Mouse (Mus musculus) spleen, adult 2 months (tissue): Measurements from ENCODE around the gene Pbx1.

ENCODE experiments used
- CTCF ChIP-seq: fragments of 200-500 bp; IDR thresholded peaks from 2 replicates; pipeline ENCODE4 v1.5.1; 2011; ENCODE audit warnings: mild to moderate bottlenecking, inconsistent platforms; ENCODE audit not compliant: insufficient read depth, insufficient read length, insufficient replicate concordance; ENCODE audit errors: extremely low read depth
- POLR2A ChIP-seq: fragments of 200-500 bp; IDR thresholded peaks from 2 replicates; pipeline ENCODE4 v1.6.1; 2011; ENCODE audit warnings: low read depth, low read length, inconsistent platforms

GRCm38 (mm10) chr1:168221071-168221521 is 211.0 kb downstream of the Pbx1 start:
- TF ChIP-seq CTCF (no peak), POLR2A (no peak)
